Mouse (Mus musculus) spleen, adult 12 weeks (tissue): Measurements from ENCODE around the gene Gsn.

Source experiments
- DNase-seq: peaks from one replicate; pipeline ENCODE4 v3.0.0; 2022; ENCODE audit warnings: low spot score

The Gsn gene

GRCm38 (mm10) chr2:35255885-35256833, at the start of gene Gsn:
TSS of gene Gsn (plus strand) at chr2:35256380.
- DNase-seq, result peak; percentile 67

GRCm38 (mm10) chr2:35206761-35207160, 49.4 kb upstream of the Gsn start:
- no peak for DNase-seq

GRCm38 (mm10) chr2:35208054-35208453, 48.1 kb upstream of the Gsn start:
- DNase-seq, result no peak

- no peak for DNase-seq
Measured at GRCm38 (mm10) chr2:35208931-35209665, 47.1 kb upstream of the Gsn start.

DNA sequence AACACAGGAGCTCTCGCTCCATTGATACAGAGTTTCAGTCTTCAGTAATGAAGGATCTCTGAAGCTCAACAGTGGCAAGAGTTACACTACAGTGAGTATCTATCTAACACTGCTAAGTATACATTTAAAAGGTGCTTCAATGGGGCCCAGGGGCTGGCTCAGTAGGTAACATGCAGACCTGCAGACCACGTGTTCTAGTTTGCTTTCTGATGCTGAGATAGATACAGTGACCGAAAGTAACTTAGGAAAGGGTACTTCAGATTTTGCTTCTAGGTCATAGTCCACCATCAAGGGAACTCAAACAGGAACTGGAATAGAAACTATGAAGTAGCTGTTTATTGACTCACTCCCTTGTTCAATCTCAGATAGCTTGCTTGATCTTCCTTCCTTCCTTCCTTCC, 44.5 kb upstream of the Gsn start:
- no peak for DNase-seq

GRCm38 (mm10) chr2:35213345-35213910, 42.8 kb upstream of the Gsn start:
- no peak for DNase-seq

DNA sequence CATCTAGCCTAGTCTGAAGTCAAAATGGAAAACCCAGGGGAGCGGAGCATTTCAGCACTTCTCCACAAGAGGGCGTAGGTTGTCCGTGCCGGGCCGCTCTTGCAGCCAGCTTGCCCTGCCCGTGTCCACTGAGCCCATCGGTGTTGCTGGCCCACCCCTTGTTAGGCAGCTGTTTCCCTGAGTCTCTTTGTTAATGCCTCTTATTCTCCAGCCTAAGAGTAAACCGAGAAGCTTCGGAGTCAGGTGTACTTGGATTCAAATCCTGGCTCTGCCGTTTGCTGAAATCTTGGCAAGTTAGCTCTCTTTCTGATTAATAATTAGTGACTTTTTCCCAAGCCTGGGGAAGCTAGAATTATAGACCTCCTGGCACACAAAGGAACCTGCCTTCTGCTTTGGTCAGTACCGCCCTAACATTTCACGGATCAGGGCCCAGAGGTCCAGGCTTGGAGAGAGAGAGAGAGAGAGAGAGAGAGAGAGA, 41.3 kb upstream of the Gsn start:
- DNase-seq, result peak; percentile 47

GRCm38 (mm10) chr2:35215363-35215762, 40.8 kb upstream of the Gsn start:
- no peak for DNase-seq

DNA sequence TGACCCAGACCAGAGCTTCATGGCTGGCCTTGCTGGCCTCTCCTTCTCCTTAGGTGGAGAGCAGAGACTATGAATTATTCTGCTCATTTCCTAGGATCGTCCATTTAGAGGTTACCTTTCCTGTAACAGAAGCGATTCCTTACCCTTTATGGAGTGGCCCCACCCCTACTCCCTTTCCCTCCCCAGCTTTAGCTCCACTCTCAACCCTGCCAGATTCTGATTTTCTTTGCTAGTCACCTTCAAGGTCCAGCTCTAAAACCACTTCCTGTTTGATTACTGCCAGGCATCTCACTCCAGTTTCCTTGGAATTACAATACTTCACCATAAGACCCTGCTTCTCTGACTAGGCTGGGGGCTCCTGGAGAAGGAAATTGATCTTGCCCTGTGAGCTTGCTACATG, 39.5 kb upstream of the Gsn start:
- DNase-seq, result no peak

GRCm38 (mm10) chr2:35218736-35219135, 37.4 kb upstream of the Gsn start:
- no peak for DNase-seq

- no peak for DNase-seq
Measured at GRCm38 (mm10) chr2:35222822-35223391, 33.3 kb upstream of the Gsn start.

GRCm38 (mm10) chr2:35224285-35224684, 31.9 kb upstream of the Gsn start:
- DNase-seq, result no peak

GRCm38 (mm10) chr2:35228145-35228544, 28.0 kb upstream of the Gsn start:
- DNase-seq, result no peak

- no peak for DNase-seq
Measured at GRCm38 (mm10) chr2:35230215-35230614, 26.0 kb upstream of the Gsn start.

DNA sequence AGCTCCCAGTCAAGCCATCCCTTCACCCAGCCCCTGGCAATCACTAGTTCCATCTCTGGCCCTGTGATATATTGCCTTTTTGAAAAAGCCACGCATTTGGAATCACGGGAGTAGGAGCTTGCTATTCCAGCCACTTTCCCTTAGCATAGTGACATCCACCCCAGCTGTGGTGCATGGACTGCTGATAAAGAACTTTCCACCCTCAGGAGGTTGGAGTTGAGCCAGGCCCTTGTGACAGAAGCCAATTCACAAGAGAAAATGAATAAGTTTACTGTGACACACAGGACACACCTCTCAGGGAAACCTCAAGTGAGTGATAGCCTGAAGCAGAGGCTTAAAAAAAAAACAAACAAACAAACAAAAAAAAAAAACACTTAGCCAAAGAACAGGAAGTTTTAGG, 24.3 kb upstream of the Gsn start:
- no peak for DNase-seq

- DNase-seq, result no peak
Measured at GRCm38 (mm10) chr2:35232595-35233445, 23.4 kb upstream of the Gsn start.

- no peak for DNase-seq
Measured at GRCm38 (mm10) chr2:35233898-35234297, 22.3 kb upstream of the Gsn start.

DNA sequence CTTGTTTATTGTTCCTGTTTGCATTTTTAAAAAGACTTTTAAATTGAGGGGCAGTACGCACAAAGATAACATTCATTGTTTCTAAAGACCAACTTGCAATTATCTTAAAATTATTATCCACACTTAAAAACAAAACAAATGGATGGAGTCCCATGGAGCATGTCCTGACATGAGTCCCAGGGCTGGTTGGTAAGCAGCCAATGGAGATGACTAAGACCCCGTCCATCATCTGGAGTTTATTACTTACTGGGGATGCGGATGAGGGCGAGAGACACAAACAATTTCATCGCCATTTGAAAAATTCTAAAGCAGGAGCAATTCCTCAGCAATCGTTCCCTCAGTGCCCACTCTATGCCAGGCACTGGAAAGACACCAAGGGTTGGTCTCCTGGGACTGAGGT, 21.2 kb upstream of the Gsn start:
- DNase-seq, result no peak

- DNase-seq, result no peak
Measured at GRCm38 (mm10) chr2:35244241-35244640, 11.9 kb upstream of the Gsn start.

DNA sequence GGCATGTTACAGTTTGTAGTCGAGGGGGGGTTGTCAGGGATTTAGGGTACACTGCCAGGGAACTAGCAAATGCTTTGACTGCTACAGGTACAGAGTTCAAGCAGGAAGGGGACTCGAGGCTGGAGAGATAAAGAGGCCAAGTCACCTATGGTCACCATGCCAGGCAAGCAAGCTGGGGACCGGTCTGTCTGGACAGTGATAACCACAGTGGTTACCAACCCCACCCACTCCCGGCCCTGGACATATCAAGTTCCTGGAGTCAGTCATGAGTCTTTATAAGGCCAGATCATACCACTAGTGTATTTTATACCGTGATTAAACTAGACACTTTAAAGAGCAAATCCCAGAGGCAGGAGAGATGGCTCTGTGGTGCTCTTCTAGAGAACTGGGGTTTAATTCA, 8.4 kb upstream of the Gsn start:
- no peak for DNase-seq

DNA sequence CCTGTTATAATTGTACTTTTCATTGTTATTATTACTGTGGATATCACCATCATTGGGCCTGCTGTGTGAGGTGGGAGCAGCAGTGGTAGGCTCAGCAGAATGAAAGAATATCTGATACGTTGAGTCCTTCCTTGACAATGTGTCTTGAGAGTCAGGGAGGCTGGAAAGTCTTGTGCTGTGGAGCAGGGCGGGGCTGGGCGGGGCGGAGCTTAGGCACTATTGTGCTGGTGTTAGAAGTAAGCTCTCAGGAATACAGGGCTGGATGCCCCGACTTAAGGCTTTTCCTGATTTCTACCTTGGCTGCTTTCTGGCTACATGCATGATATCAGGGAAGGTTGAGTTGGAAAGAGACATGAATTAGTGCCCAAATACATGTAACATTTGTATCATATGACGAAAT, 3.4 kb upstream of the Gsn start:
- no peak for DNase-seq
